Mouse (Mus musculus) limb, embryonic 14.5 days (tissue): ENCODE data around the gene Pgs1. TPM values are rescaled to one million over a fixed set of nuclear protein-coding genes. Genes with fewer than 3 reads are reported as not detected.

ENCODE experiments used
- ATAC-seq: fragments of 200-750 bp; cut with Nextera tagmentation; 2 replicates; pipeline ENCODE4 v1.8.0; 2017; ENCODE audit warnings: low read depth, moderate number of reproducible peaks, moderate TSS enrichment; ENCODE audit not compliant: low FRiP score
- DNase-seq: peaks from one replicate; pipeline ENCODE4 v3.0.0-alpha.2; 2015; ENCODE audit warnings: low spot score
- H3K27ac ChIP-seq: fragments of 300-500 bp; sonication (generic); replicated peaks from 2 replicates; pipeline ENCODE4 v1.5.1; 2014; ENCODE audit warnings: low read depth, mild to moderate bottlenecking, low read length, moderate library complexity, mixed read lengths
- H3K27me3 ChIP-seq: fragments of 300-500 bp; sonication (generic); 2 replicates; pipeline ENCODE4 v1.6.1; 2014; ENCODE audit warnings: low read length, mixed read lengths; ENCODE audit not compliant: control insufficient read depth, insufficient read depth
- H3K36me3 ChIP-seq: fragments of 300-500 bp; sonication (generic); 2 replicates; pipeline ENCODE4 v1.6.1; 2014; ENCODE audit warnings: mild to moderate bottlenecking, low read length, moderate library complexity, mixed read lengths; ENCODE audit not compliant: control insufficient read depth, insufficient read depth
- H3K4me1 ChIP-seq: fragments of 300-500 bp; sonication (generic); 2 replicates; pipeline ENCODE4 v1.6.1; 2014; ENCODE audit warnings: antibody characterized with exemption, low read length, mixed read lengths; ENCODE audit not compliant: control insufficient read depth, insufficient read depth
- H3K4me2 ChIP-seq: fragments of 300-500 bp; sonication (generic); replicated peaks from 2 replicates; pipeline ENCODE4 v1.6.1; 2014; ENCODE audit warnings: low read depth, mild to moderate bottlenecking, low read length, moderate library complexity; ENCODE audit not compliant: severe bottlenecking
- H3K4me3 ChIP-seq: fragments of 300-500 bp; sonication (generic); replicated peaks from 2 replicates; pipeline ENCODE4 v1.5.1; 2014; ENCODE audit warnings: low read length
- H3K9ac ChIP-seq: fragments of 300-500 bp; sonication (generic); 2 replicates; pipeline ENCODE4 v1.6.1; 2014; ENCODE audit warnings: mild to moderate bottlenecking, low read depth, low read length, moderate library complexity; ENCODE audit not compliant: severe bottlenecking
- H3K9me3 ChIP-seq: fragments of 300-500 bp; sonication (generic); 2 replicates; pipeline ENCODE4 v1.6.1; 2016; ENCODE audit warnings: low read length; ENCODE audit not compliant: control insufficient read depth
- POLR2A ChIP-seq: fragments of 200-500 bp; IDR thresholded peaks from 2 replicates; pipeline ENCODE4 v1.8.0; 2012; ENCODE audit warnings: inconsistent platforms, mild to moderate bottlenecking, moderate library complexity, borderline replicate concordance; ENCODE audit not compliant: insufficient read depth, insufficient read length; ENCODE audit errors: extremely low read depth
- WGBS: fragments of 180-500 bp; shearing (Covaris S2); extraction: QIAGEN DNeasy Blood & Tissue Kit; methylation state at CpG from one replicate; pipeline ENCODE4 v1.1.7; 2014; 5-methylcytosine and 5-hydroxymethylcytosine counted together
- polyA plus RNA-seq, 2 experiments: library from polyadenylated mRNA; depleted of rRNA in 1 of 2; stranded (reverse) in 1 of 2; unstranded in 1 of 2; fragments of >200 nt; fragmentation: Nextera tagmentation in 1 of 2; extraction: Ambion mirVana in 1 of 2; gene quantifications; 2 replicates each; pipeline versions ENCODE4 v1.2.1 to v1.2.3; 2012 to 2014

Gene Pgs1
- polyA plus RNA-seq, 2 experiments: 30.5 to 36.2 TPM

DNA sequence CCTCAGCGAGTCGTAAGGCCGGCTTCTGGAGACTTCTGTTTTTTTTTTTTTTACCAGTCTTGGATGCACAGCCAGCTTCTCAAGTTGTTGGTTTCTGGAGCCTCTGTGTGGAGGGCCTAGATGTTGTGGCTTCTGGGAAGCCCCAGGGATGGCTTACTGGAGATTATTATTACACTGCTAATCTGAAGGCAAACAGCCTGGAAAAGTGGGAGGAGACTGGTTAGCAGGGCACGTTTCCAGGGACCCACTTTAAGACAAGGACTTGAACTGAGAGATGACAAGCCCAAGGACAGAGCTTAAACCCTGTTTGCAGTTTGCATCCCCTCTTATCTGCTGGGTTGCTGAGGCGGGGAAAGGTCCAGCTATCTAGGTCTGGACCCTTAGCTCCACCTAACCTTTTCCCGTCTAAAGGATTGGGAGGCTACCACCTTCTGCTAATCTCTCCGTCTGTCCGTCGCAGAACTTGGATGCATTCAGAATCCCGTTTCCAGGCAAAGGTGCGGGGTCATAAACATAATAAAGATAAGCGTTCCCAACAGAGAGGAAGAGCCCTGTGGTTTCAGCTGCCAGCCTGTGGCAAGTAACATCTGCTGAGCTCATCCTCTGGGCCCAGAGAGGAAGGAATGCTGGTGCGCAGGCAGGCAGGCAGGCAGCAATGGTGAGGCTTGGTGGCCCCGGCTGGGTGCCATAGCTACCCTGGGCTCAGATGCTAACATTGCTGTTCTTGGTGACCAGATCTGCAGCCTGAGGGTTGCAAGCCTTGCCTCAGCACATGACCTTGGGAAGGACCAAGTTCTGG lies 11.6 kb upstream of the Pgs1 start:
- no peak overlapping the region for H3K27ac ChIP-seq
- H3K27me3 ChIP-seq: no peaks in the 10 kb centered on the region
- H3K9me3 ChIP-seq: no peaks in the 10 kb centered on the region
- no peak for ATAC-seq
- no peaks in the 10 kb centered on the region for H3K36me3 ChIP-seq
- no peak overlapping the region for H3K9ac ChIP-seq
- WGBS: 45% methylated on average over 14 of the region's 14 CpGs
- TF ChIP-seq POLR2A: no peak
- no peak overlapping the region for H3K4me2 ChIP-seq
- H3K4me1 ChIP-seq: peaks cover 21% of the 10 kb centered on the region
- no peak for DNase-seq
- H3K4me3 ChIP-seq: no peak overlapping the region

DNA sequence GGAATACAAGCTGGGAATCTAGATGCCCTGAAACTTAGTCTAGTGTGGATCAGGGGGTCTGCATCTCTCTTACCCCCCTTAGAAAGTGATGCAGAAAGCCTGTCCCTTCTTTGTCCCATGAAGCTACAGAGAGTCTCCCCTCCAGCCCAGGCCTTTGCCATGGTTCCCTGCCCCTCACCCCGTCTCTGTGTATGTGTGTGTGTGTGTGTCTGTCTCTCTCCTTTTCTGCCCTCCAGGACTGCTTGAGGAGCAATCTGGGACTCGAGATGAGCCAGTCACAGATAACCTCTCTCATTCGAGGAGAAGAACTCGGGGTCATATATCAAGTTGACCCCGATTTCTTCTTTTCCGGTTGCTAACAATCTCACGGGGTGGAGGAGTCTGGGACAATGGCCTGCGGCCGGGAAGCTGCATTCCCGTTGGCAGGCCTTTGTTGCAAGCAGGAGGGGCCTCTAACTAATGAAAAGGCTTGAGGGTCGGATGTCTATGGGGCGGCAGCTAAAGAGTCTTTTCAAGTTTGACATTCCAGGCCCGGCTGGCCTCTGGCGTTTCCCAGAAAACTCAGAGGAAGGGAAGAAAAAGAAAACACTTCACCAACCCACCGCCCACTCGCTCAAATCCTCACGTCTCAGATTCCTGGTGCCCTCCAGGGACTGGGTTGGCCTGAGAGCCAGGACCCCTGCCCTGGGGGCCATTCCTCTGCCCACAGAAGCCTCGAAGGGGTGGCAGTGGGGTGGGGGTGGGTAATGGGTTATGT lies 10.7 kb upstream of the Pgs1 start:
- WGBS: 10% methylated on average over 18 of the region's 18 CpGs
- Histone ChIP-seq H3K27me3 (no peaks in the 10 kb centered on the region), H3K36me3 (no peaks in the 10 kb centered on the region), H3K9ac (peak overlapping the region; percentile 38; the same call in 1 of the 2 replicates), H3K4me1 (peaks cover 21% of the 10 kb centered on the region), H3K4me3 (no peak overlapping the region), H3K4me2 (no peak overlapping the region), H3K27ac (peak overlapping the region; percentile 48; the same call in 1 of the 2 replicates), H3K9me3 (no peaks in the 10 kb centered on the region)
- no peak for TF ChIP-seq POLR2A
- no peak; the same call in 1 of the 2 replicates for ATAC-seq
- DNase-seq: no peak

GRCm38 (mm10) chr11:117976081-117976582 lies 10.0 kb upstream of the Pgs1 start:
- DNase-seq (no peak), ATAC-seq (no peak)
- Histone ChIP-seq H3K9ac (peak overlapping the region; percentile 38), H3K27me3 (no peaks in the 10 kb centered on the region), H3K4me2 (no peak overlapping the region), H3K4me3 (no peak overlapping the region), H3K9me3 (no peaks in the 10 kb centered on the region), H3K36me3 (no peaks in the 10 kb centered on the region), H3K27ac (peak overlapping the region; percentile 48; the same call in 1 of the 2 replicates), H3K4me1 (peaks cover 21% of the 10 kb centered on the region)
- TF ChIP-seq POLR2A: no peak
- WGBS: 7% methylated on average over 8 of the region's 8 CpGs

- TF ChIP-seq POLR2A: no peak
- Histone ChIP-seq H3K27ac (no peak overlapping the region), H3K4me1 (peaks cover 21% of the 10 kb centered on the region), H3K4me2 (no peak overlapping the region), H3K27me3 (no peaks in the 10 kb centered on the region), H3K36me3 (no peaks in the 10 kb centered on the region), H3K9me3 (no peaks in the 10 kb centered on the region), H3K4me3 (no peak overlapping the region), H3K9ac (no peak overlapping the region)
- DNase-seq (no peak), ATAC-seq (no peak)
- 54% methylated on average over 4 of the region's 5 CpGs for WGBS
Observed at GRCm38 (mm10) chr11:117977694-117978360, 8.3 kb upstream of the Pgs1 start.

DNA sequence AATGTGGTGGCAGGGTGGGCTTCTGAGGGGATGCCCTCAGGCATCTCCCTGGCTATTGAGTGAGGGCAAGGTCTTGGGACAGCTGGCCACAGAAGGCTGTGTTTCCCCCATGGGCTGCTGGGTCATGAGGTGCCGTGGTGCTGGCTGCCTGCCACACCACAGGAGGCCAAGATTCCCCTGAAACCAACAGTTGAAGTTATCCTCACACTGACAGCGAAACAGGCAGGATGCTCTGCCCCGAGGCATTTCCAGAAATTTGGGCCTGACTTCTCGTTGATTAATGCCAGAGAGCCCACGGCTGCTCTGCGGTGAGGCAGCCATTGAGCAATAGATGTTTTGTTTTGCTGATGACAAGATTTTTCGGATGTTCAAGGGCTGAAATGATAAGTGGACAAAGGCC lies 6.7 kb upstream of the Pgs1 start:
- no peak overlapping the region for H3K27ac ChIP-seq
- no peaks in the 10 kb centered on the region for H3K36me3 ChIP-seq
- no peak overlapping the region for H3K4me3 ChIP-seq
- no peaks in the 10 kb centered on the region for H3K27me3 ChIP-seq
- DNase-seq (no peak), ATAC-seq (no peak)
- no peaks in the 10 kb centered on the region for H3K9me3 ChIP-seq
- no peak for TF ChIP-seq POLR2A
- 67% methylated on average over 7 of the region's 7 CpGs for WGBS
- H3K4me2 ChIP-seq: no peak overlapping the region
- H3K4me1 ChIP-seq: peaks cover 21% of the 10 kb centered on the region
- no peak overlapping the region for H3K9ac ChIP-seq
